Mouse (Mus musculus) neural tube, embryonic 12.5 days (tissue): ENCODE measurements around the gene Amd1. TPM values are rescaled to one million over a fixed set of nuclear protein-coding genes. Genes with fewer than 3 reads are reported as not detected.
A peak's percentile ranks its signal among the peaks of the same experiment; 100 is the strongest.

Experiments
- ATAC-seq: fragments of 200-750 bp; cut with Nextera tagmentation; 2 replicates; pipeline ENCODE4 v1.8.0; 2017; ENCODE audit warnings: low read depth, mild to moderate bottlenecking, moderate TSS enrichment, moderate library complexity; ENCODE audit not compliant: low FRiP score
- H3K27ac ChIP-seq: fragments of 300-500 bp; sonication (generic); 2 replicates; pipeline ENCODE4 v1.5.1; 2016
- H3K27me3 ChIP-seq: fragments of 300-500 bp; sonication (generic); replicated peaks from 2 replicates; pipeline ENCODE4 v1.6.1; 2016; ENCODE audit warnings: mild to moderate bottlenecking
- H3K36me3 ChIP-seq: fragments of 300-500 bp; sonication (generic); 2 replicates; pipeline ENCODE4 v1.6.1; 2016; ENCODE audit warnings: mild to moderate bottlenecking
- H3K4me1 ChIP-seq: fragments of 300-500 bp; sonication (generic); 2 replicates; pipeline ENCODE4 v1.6.1; 2016
- H3K4me2 ChIP-seq: fragments of 300-500 bp; sonication (generic); replicated peaks from 2 replicates; pipeline ENCODE4 v1.6.1; 2016; ENCODE audit warnings: mild to moderate bottlenecking
- H3K4me3 ChIP-seq: fragments of 300-500 bp; sonication (generic); 2 replicates; pipeline ENCODE4 v1.5.1; 2016
- H3K9ac ChIP-seq: fragments of 300-500 bp; sonication (generic); 2 replicates; pipeline ENCODE4 v1.6.1; 2016; ENCODE audit warnings: mild to moderate bottlenecking
- H3K9me3 ChIP-seq: fragments of 300-500 bp; sonication (generic); 2 replicates; pipeline ENCODE4 v1.6.1; 2016; ENCODE audit warnings: mild to moderate bottlenecking
- WGBS: fragments of 180-500 bp; shearing (Covaris S2); methylation state at CpG from one replicate; pipeline ENCODE4 v1.1.7; 2016; 5-methylcytosine and 5-hydroxymethylcytosine counted together
- polyA plus RNA-seq: library from polyadenylated mRNA; unstranded; fragments of >200 nt; fragmentation: Nextera tagmentation; extraction: Ambion mirVana; gene quantifications from 2 replicates; pipeline ENCODE4 v1.2.1, GENCODE M21; 2016

Amd1 gene
- polyA plus RNA-seq: 50.5 and 52.4 TPM in 2 replicates

DNA sequence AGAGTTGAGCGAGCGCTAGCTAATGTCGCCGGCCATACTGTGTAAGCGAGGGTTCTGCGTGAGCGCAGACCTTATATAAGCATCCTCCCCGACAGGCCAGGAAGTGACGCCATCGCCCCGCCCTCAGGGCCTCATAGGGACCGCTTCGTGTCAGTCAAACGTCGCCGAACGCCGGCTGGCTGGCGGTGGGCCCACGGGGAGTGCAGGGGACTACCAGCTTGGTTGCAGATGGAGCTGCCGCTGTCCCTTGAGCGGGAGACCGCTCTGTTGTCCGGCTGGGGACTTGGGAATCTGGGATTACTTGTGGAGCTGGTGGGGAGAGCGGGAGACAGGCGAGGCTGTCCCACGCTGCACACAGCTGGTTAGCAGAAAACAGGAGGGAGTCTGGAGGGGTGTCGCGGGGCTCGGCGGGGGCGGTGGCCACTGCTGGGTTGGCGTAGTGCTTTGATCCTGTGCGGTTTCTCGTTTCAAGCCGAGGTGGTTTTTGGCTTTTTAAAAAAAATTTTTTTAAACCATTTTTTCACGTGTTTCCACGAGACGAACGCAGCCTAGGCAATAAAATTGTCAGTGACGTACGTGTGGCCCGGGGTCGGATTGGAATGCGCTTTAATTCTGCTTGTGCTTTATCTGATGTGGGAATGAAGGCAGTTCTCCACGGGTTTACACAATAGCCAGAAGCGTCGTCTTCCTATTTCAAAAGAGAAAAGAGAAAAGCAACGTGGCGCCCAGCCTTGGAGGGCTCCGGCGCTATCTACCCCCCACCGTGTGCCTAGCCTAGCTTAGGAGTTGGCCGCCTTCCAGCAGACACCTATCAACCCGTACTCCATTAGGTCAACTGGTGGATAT, at the start of gene Amd1:
Gene Amd1 (minus strand): TSS at position 47 of the 846 bp plus-strand sequence.
- H3K4me1 ChIP-seq: peaks cover 17% of the 10 kb centered on the region
- peak within 1 kb of the TSS; percentile 92 for H3K27ac ChIP-seq
- H3K36me3 ChIP-seq: no peaks in the 10 kb centered on the region
- no peaks in the 10 kb centered on the region for H3K27me3 ChIP-seq
- peak; percentile 97 for ATAC-seq
- H3K4me2 ChIP-seq: peak within 1 kb of the TSS; percentile 71
- H3K9me3 ChIP-seq: peaks cover 4% of the 10 kb centered on the region; the same call in 1 of the 2 replicates
- H3K4me3 ChIP-seq: peak within 1 kb of the TSS; percentile 91
- WGBS: under 1% methylated on average over 55 of the region's 55 CpGs
- H3K9ac ChIP-seq: peak within 1 kb of the TSS; percentile 89

DNA sequence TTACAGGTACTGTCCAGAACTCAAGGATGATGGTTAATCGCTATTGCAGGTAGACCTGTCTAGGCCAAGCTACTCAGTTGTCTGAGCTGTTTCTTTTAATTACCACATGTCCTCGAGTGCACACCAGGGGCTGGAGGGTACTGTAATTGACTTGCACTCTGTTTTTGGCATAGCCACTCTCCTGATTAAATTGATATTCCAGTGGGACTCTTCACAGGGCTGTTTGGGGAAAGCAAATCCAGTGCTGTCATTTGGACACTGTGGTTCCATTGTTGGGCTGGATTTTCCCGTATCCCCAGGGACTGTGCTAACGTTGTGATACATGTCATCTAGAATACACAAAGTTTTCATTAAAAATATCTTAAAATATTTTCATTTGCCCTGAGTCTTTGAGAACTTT, 49.2 kb upstream of the Amd1 start:
- Histone ChIP-seq H3K27ac (no peak overlapping the region), H3K4me1 (peaks cover 15% of the 10 kb centered on the region), H3K36me3 (no peaks in the 10 kb centered on the region), H3K9me3 (no peaks in the 10 kb centered on the region), H3K9ac (no peak overlapping the region), H3K4me3 (no peak overlapping the region), H3K27me3 (no peaks in the 10 kb centered on the region), H3K4me2 (peak overlapping the region; percentile 71)
- WGBS: 70% methylated on average over 4 of the region's 4 CpGs
- no peak for ATAC-seq

DNA sequence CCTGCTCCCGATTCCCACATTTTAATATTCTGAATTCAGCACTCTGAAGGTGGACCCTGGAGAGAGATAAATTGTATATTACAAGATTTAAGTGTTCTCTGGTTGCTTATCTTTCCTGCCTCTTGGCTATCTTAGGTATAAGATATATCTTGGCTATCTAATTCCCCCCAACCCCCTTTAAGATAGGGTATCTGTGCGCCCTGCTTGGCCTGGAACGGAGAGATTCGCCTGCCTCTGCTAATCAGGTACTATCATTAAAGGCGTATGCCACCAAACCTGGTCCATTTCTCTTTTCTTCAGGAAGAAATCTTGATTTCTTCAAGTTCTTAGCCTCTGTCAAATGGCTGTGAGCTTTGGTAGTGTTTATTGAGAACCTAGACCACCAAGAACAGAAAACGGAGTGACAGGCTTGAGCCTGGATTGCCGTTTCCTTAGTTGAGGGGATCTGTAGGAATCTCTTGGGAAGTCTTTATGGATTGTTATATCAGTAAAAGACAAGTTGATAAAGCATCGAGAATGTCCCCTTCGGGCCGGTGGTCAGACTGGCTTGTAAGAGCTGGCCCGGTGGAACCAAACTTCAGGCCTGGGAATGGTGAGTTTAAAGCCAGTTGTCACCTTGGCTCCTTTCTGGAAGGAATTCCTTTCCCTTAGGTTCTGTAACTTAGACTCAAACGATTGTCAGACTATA, 48.4 kb upstream of the Amd1 start:
- peaks cover 15% of the 10 kb centered on the region for H3K4me1 ChIP-seq
- peak overlapping the region; percentile 82 for H3K9ac ChIP-seq
- H3K9me3 ChIP-seq: no peaks in the 10 kb centered on the region
- 53% methylated on average over 12 of the region's 12 CpGs for WGBS
- ATAC-seq: no peak
- no peaks in the 10 kb centered on the region for H3K36me3 ChIP-seq
- no peak overlapping the region for H3K27ac ChIP-seq
- H3K4me3 ChIP-seq: peak overlapping the region; percentile 90
- H3K4me2 ChIP-seq: peak overlapping the region; percentile 71
- H3K27me3 ChIP-seq: no peaks in the 10 kb centered on the region

DNA sequence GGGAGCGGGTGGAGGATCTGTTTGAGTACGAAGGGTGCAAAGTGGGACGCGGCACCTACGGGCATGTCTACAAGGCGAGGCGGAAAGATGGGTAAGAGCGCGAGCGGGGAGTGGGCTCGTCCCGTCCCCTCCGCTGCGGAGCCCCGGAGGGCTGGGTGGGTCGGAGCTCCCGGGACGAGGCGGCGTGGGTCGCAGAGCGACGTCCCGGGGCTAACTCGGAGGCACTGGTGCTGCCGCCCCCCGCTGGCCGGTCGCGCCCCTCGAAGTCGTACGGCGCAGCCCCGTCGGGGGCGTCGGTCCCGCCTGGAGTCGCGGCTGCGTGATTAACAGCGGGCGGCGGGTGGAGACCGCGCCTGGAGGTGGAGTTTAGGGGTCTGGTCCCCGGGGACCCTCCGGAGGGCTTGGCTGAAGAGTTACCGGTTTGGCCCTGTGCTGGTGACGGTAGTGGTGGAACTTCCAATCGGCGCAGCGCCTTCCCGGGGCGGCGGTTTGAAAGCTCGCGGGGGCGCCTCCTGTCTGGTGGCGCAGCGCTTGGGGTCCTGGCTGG, 47.7 kb upstream of the Amd1 start:
- Histone ChIP-seq H3K4me1 (peaks cover 15% of the 10 kb centered on the region), H3K36me3 (no peaks in the 10 kb centered on the region), H3K4me2 (peak overlapping the region; percentile 71), H3K27ac (peak overlapping the region; percentile 85), H3K9me3 (no peaks in the 10 kb centered on the region), H3K4me3 (peak overlapping the region; percentile 90), H3K9ac (peak overlapping the region; percentile 82), H3K27me3 (no peaks in the 10 kb centered on the region)
- under 1% methylated on average over 62 of the region's 62 CpGs for WGBS
- peak; percentile 55 for ATAC-seq

DNA sequence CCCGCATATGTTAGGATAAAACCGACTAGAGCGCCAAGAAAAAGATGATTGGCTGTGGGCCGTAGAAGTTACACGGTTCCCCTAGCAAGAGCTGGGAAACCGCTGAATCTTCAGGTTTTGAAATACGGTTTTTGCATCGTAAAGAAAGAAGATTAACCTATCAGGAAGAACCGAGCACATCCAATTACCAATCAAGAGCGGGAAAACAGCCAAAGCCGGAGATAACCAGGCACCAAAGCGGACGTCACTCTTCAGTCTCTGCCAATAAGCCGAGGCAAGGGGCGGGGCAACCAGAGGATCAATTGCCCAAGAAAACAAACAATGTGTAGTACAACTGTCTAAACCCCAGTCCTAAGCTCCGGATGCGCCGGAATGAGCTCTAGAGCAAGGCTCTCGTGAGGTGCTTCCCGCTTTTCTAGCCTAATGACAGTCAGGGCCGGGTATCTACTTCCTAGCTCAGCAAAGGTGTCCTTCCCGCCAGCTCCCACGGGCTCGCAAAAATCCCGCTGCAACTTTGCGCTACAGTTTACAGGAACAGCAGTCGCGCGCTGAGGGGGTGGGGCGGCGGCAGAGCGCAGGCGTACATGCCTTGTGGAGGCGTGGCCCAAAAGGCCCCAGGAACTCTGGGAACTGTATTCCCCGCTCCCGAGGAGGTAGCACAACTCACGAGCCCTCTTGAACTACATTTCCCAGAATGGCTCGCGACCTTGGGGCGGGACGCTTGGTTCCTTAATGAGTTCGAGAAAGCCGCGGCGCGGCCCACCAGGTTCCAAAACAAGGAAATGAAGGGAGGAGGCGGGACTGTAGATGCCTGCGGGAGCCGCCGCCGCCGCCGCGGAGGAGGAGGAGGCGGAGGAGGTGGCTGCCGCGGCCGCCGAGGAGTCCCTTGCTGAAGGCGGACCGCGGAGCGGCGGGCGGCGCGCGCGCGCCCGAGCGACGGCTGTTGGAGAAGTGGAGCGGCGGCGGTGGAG, 46.9 kb upstream of the Amd1 start:
- peak overlapping the region; percentile 82 for H3K9ac ChIP-seq
- H3K9me3 ChIP-seq: no peaks in the 10 kb centered on the region
- H3K4me3 ChIP-seq: peak overlapping the region; percentile 90
- H3K27me3 ChIP-seq: no peaks in the 10 kb centered on the region
- peak; percentile 98 for ATAC-seq
- H3K4me2 ChIP-seq: peak overlapping the region; percentile 71
- H3K36me3 ChIP-seq: no peaks in the 10 kb centered on the region
- peaks cover 15% of the 10 kb centered on the region for H3K4me1 ChIP-seq
- under 1% methylated on average over 76 of the region's 76 CpGs for WGBS
- peak overlapping the region; percentile 86 for H3K27ac ChIP-seq

DNA sequence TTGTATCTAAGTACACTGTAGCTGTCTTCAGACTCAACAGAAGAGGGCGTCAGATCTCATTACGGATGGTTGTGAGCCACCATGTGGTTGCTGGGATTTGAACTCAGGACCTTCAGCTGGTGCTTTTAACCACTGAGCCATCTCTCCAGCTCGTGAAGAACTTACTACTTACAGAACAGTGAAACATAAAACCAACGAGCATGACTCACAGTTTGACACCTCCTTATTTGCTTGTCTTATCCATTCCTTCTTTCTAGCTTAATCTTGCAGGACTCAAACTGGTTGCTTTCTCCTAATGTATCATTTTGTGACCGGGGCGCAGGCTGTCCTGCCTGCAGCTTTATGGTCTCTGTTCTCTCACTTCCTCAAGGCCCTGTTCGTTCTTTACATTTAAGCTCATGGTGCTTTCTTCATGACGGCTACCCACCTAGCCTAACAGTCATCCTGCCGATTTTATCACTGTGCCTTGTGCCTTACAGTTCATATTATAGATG, 45.5 kb upstream of the Amd1 start:
- H3K4me2 ChIP-seq: peak overlapping the region; percentile 71
- H3K27ac ChIP-seq: no peak overlapping the region
- no peaks in the 10 kb centered on the region for H3K9me3 ChIP-seq

DNA sequence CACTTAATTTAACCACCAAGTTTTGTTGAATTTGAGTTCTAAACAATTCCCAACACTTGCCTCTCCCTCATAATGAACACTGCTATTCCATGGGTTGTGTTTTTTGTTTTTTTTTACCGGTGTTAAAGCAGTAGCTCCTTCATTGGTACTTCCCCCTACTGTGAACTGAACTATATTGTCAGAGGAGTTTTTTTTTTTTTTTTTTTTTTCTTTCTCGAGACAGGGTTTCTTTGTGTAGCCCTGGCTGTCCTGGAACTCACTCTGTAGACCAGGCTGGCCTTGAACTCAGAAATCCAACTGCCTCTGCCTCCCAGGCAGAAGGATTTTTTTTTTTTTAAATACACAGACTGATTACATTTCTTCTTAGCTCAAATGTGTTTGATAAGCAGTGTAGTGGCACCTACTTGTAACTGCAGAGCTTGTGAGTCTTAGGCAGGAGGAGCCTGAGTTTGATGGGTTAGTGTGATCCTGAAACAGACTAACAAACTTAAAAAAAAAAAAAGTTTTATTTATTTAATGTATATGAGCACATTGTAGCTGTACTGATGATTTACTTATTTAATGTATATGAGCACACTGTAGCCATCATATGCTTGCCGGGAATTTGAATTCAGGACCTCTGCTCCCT, 44.9 kb upstream of the Amd1 start:
- Histone ChIP-seq H3K9me3 (no peaks in the 10 kb centered on the region), H3K4me2 (no peak overlapping the region), H3K9ac (no peak overlapping the region), H3K27me3 (no peaks in the 10 kb centered on the region), H3K27ac (no peak overlapping the region), H3K4me3 (no peak overlapping the region), H3K36me3 (no peaks in the 10 kb centered on the region), H3K4me1 (peaks cover 15% of the 10 kb centered on the region)
- no peak for ATAC-seq
- 80% methylated on average over 3 of the region's 3 CpGs for WGBS

More for the DNA sequence above, 45.5 kb upstream of the Amd1 start:
- Histone ChIP-seq H3K4me1 (peaks cover 15% of the 10 kb centered on the region), H3K27me3 (no peaks in the 10 kb centered on the region), H3K9ac (no peak overlapping the region), H3K4me3 (no peak overlapping the region; the same call in 1 of the 2 replicates), H3K36me3 (no peaks in the 10 kb centered on the region)
- 75% methylated on average over 9 of the region's 9 CpGs for WGBS
- no peak for ATAC-seq

DNA sequence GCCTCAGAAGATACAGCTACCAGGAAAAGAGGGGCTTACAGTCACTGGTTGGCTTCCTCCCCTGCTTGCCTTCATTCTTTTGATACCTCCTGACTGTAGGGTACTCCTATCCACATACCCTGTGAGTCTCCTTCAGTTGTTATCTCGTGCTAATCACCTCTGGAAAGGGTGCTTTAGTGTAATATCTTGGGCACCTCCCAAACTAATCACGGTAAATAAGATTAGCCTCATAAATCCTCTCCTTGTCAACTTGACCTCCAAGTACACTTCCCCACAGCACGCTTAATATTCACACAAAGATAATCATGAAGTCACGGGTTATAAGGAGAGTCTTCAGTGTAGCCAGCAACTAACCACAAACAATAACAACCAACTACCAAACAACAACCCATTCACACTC, 40.0 kb upstream of the Amd1 start:
- H3K4me3 ChIP-seq: no peak overlapping the region
- H3K36me3 ChIP-seq: no peaks in the 10 kb centered on the region
- no peaks in the 10 kb centered on the region for H3K27me3 ChIP-seq
- whole genome bisulfite sequencing: 77% methylated on average over 4 of the region's 4 CpGs
- no peaks in the 10 kb centered on the region; the same call in 1 of the 2 replicates for H3K4me1 ChIP-seq
- H3K27ac ChIP-seq: no peak overlapping the region
- ATAC-seq: no peak
- H3K9ac ChIP-seq: no peak overlapping the region
- no peaks in the 10 kb centered on the region for H3K9me3 ChIP-seq
- H3K4me2 ChIP-seq: no peak overlapping the region

DNA sequence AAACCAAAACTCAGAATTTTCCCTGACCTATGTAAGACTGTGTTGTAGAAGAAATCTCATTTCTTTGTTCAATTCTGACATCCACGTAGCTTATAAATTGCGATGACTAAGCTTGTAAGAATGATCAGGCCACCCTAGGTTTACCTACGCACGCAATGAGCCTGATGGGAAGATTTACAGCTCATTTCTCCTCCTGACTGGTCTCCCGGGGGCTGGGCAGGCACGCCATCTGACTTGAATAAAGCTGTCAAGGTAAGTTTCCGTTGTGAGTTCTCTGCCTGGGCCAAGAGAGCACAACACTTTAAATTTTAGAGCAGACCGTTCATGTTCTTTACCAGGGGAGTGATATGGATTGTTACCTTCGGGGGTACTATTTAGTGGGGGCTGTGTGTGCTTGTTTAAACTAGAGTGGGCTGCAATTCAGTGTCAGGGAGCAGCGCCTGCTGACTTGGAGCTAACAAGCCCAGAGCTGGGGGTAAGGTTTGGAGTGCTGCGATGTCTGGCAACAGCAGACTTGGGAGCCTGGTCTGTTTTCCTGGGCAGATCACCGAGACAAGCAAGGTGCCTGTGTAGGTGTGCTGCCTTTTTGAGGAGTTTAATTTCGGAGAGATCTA, 37.5 kb upstream of the Amd1 start, which contains the start of gene Cdk19:
Gene Cdk19 (plus strand): TSS at position 214 of the 614 bp plus-strand sequence.
- Histone ChIP-seq H3K9me3 (no peaks in the 10 kb centered on the region), H3K36me3 (no peaks in the 10 kb centered on the region), H3K4me2 (no peak within 1 kb of the TSS), H3K4me1 (no peaks in the 10 kb centered on the region; the same call in 1 of the 2 replicates), H3K9ac (no peak within 1 kb of the TSS), H3K27me3 (no peaks in the 10 kb centered on the region), H3K27ac (no peak within 1 kb of the TSS), H3K4me3 (no peak within 1 kb of the TSS)
- 29% methylated on average over 13 of the region's 13 CpGs for WGBS
- ATAC-seq: no peak

DNA sequence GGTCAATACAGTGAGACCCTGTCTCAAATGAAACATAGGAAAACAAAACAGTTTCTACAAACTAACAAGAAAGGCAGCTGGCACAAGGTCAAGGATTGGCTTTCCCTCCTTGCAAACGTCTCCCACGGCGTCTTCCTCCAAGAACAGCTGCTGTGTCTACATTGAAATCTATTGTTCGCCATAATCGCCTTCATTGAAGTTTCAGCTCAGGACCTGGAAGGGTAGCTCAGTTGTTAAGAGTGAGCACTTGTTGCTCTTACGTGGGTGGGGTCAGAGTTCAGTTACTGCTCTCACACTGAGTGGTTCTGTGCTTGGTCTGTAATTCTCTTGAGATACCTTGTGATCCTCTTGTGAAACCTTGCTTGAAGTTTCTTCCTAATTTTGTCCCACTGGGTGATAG, 30.9 kb upstream of the Amd1 start:
- no peaks in the 10 kb centered on the region for H3K9me3 ChIP-seq
- no peak overlapping the region for H3K9ac ChIP-seq
- no peak overlapping the region for H3K27ac ChIP-seq
- no peaks in the 10 kb centered on the region for H3K27me3 ChIP-seq
- H3K4me2 ChIP-seq: no peak overlapping the region
- H3K36me3 ChIP-seq: no peaks in the 10 kb centered on the region
- no peak for ATAC-seq
- H3K4me3 ChIP-seq: no peak overlapping the region
- 76% methylated on average over 6 of the region's 6 CpGs for WGBS
- no peaks in the 10 kb centered on the region for H3K4me1 ChIP-seq

DNA sequence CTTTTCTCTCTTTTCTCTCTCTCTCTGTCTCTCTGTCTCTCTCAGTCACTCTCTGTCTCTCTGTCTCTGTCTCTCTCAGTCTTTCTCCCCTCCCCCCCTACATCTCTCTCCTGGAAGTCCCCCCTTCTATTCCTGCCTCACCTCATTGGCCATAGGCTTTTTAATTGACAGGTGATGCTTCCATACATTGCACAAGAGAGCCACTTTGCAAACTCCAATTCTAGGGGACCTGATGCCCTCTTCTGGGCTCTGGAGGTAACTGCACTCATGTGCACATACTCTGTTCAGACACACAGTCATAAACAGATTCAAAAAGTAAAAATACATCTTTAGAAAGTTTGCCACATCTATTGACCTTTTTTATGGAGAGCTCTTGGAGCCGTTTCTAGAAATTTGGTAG, 28.3 kb upstream of the Amd1 start:
- no peak for ATAC-seq
- Histone ChIP-seq H3K27ac (no peak overlapping the region), H3K4me1 (no peaks in the 10 kb centered on the region), H3K9ac (no peak overlapping the region), H3K9me3 (no peaks in the 10 kb centered on the region), H3K27me3 (no peaks in the 10 kb centered on the region), H3K4me3 (no peak overlapping the region), H3K4me2 (no peak overlapping the region), H3K36me3 (no peaks in the 10 kb centered on the region)
- WGBS: 84% methylated on average over 1 of the region's 1 CpGs
